Mouse (Mus musculus): Measurements from ENCODE around the gene Gnl3l. TPM values are rescaled to one million over a fixed set of nuclear protein-coding genes. Genes with fewer than 3 reads are reported as not detected.

The Gnl3l gene
- polyA plus RNA-seq, 1 experiment = 19.6 TPM

- Histone ChIP-seq H3ac (ENCODE audit: control insufficient read depth, insufficient read length, low read depth) (no peak overlapping the region), H3K36me3 (ENCODE audit: control insufficient read depth, insufficient read depth) (no peaks in the 10 kb centered on the region), H3K27me3 (ENCODE audit: control insufficient read depth, insufficient read depth, insufficient read length) (no peaks in the 10 kb centered on the region), H3K79me3 (ENCODE audit: low read depth) (no peaks in the 10 kb centered on the region), H3K4me3 (ENCODE audit: insufficient read depth, poor library complexity, severe bottlenecking) (no peak overlapping the region), H3K79me2 (ENCODE audit: control insufficient read depth, insufficient read depth) (no peaks in the 10 kb centered on the region)
- no peak for TF ChIP-seq CEBPB (IDR thresholded peaks at IDR 0.05; ENCODE audit: low read depth)
- TF ChIP-seq MYOG (IDR thresholded peaks at IDR 0.05; ENCODE audit: control insufficient read depth, extremely low read depth, insufficient read length) = no peak
- no peak for TF ChIP-seq CTCF (IDR thresholded peaks at IDR 0.05; ENCODE audit: control insufficient read depth, insufficient read depth, insufficient read length)
- no peak for TF ChIP-seq FOSL1 (IDR thresholded peaks at IDR 0.05; ENCODE audit: insufficient read depth, low read length, poor library complexity, severe bottlenecking)
- no peak for TF ChIP-seq USF1 (IDR thresholded peaks at IDR 0.05; ENCODE audit: low read depth)
- TF ChIP-seq MAX (IDR thresholded peaks at IDR 0.05) = no peak
- TF ChIP-seq MYOD1 (IDR thresholded peaks at IDR 0.05; ENCODE audit: control insufficient read depth, insufficient read length, low read depth) = no peak
These were observed 60.4 kb downstream of the Gnl3l start for GRCm38 (mm10) chrX:150956522-150957300.

GRCm38 (mm10) chrX:150956016-150956415, 61.1 kb downstream of the Gnl3l start:
- no peak for TF ChIP-seq FOSL1 (IDR thresholded peaks at IDR 0.05; ENCODE audit: insufficient read depth, low read length, poor library complexity, severe bottlenecking)
- no peak for TF ChIP-seq USF1 (IDR thresholded peaks at IDR 0.05; ENCODE audit: low read depth)
- no peak for TF ChIP-seq MAX (IDR thresholded peaks at IDR 0.05)
- no peak for TF ChIP-seq MYOG (IDR thresholded peaks at IDR 0.05; ENCODE audit: control insufficient read depth, extremely low read depth, insufficient read length)
- no peak for TF ChIP-seq MYOD1 (IDR thresholded peaks at IDR 0.05; ENCODE audit: control insufficient read depth, insufficient read length, low read depth)
- TF ChIP-seq CTCF (IDR thresholded peaks at IDR 0.05; ENCODE audit: control insufficient read depth, insufficient read depth, insufficient read length) = no peak
- TF ChIP-seq CEBPB (IDR thresholded peaks at IDR 0.05; ENCODE audit: low read depth) = no peak
- no peak overlapping the region for H3ac ChIP-seq (ENCODE audit: control insufficient read depth, insufficient read length, low read depth)
- no peak overlapping the region for H3K4me3 ChIP-seq (ENCODE audit: insufficient read depth, poor library complexity, severe bottlenecking)
- no peaks in the 10 kb centered on the region for H3K79me2 ChIP-seq (ENCODE audit: control insufficient read depth, insufficient read depth)
- no peaks in the 10 kb centered on the region for H3K79me3 ChIP-seq (ENCODE audit: low read depth)
- H3K27me3 ChIP-seq (ENCODE audit: control insufficient read depth, insufficient read depth, insufficient read length) = no peaks in the 10 kb centered on the region
- no peaks in the 10 kb centered on the region for H3K36me3 ChIP-seq (ENCODE audit: control insufficient read depth, insufficient read depth)

GRCm38 (mm10) chrX:150955441-150955840, 61.7 kb downstream of the Gnl3l start:
- H3K79me2 ChIP-seq (ENCODE audit: control insufficient read depth, insufficient read depth) = no peaks in the 10 kb centered on the region
- no peaks in the 10 kb centered on the region for H3K27me3 ChIP-seq (ENCODE audit: control insufficient read depth, insufficient read depth, insufficient read length)
- H3K4me3 ChIP-seq (ENCODE audit: insufficient read depth, poor library complexity, severe bottlenecking) = no peak overlapping the region
- H3K79me3 ChIP-seq (ENCODE audit: low read depth) = no peaks in the 10 kb centered on the region
- no peaks in the 10 kb centered on the region for H3K36me3 ChIP-seq (ENCODE audit: control insufficient read depth, insufficient read depth)
- no peak for TF ChIP-seq USF1 (IDR thresholded peaks at IDR 0.05; ENCODE audit: low read depth)
- no peak for TF ChIP-seq FOSL1 (IDR thresholded peaks at IDR 0.05; ENCODE audit: insufficient read depth, low read length, poor library complexity, severe bottlenecking)
- no peak for TF ChIP-seq MAX (IDR thresholded peaks at IDR 0.05)
- no peak for TF ChIP-seq CEBPB (IDR thresholded peaks at IDR 0.05; ENCODE audit: low read depth)
- H3ac ChIP-seq (ENCODE audit: control insufficient read depth, insufficient read length, low read depth) = no peak overlapping the region

- H3K79me2 ChIP-seq (ENCODE audit: control insufficient read depth, insufficient read depth) = no peaks in the 10 kb centered on the region
- TF ChIP-seq MYOD1 (IDR thresholded peaks at IDR 0.05; ENCODE audit: control insufficient read depth, insufficient read length, low read depth) (no peak), USF1 (IDR thresholded peaks at IDR 0.05; ENCODE audit: low read depth) (no peak), CTCF (IDR thresholded peaks at IDR 0.05; ENCODE audit: control insufficient read depth, insufficient read depth, insufficient read length) (no peak), MYOG (IDR thresholded peaks at IDR 0.05; ENCODE audit: control insufficient read depth, extremely low read depth, insufficient read length) (no peak), MAX (IDR thresholded peaks at IDR 0.05) (no peak), CEBPB (IDR thresholded peaks at IDR 0.05; ENCODE audit: low read depth) (no peak)
- H3K4me3 ChIP-seq (ENCODE audit: insufficient read depth, poor library complexity, severe bottlenecking) = no peak overlapping the region
- no peaks in the 10 kb centered on the region for H3K79me3 ChIP-seq (ENCODE audit: low read depth)
- no peaks in the 10 kb centered on the region for H3K27me3 ChIP-seq (ENCODE audit: control insufficient read depth, insufficient read depth, insufficient read length)
- H3ac ChIP-seq (ENCODE audit: control insufficient read depth, insufficient read length, low read depth) = no peak overlapping the region
- H3K36me3 ChIP-seq (ENCODE audit: control insufficient read depth, insufficient read depth) = no peaks in the 10 kb centered on the region
These were observed 62.4 kb downstream of the Gnl3l start for GRCm38 (mm10) chrX:150954721-150955120.

Other genes with a start within 250 kb of the Gnl3l start
- 41.1 TPM for gene Maged2, start 203.0 kb downstream of the Gnl3l start, polyA plus RNA-seq (2012; fragmentation: generic; extraction: Trizol)
- gene Fgd1, start 28.8 kb upstream of the Gnl3l start, polyA plus RNA-seq (2012; fragmentation: generic; extraction: Trizol) = 13.9 TPM
- gene Tsr2, start 79.2 kb upstream of the Gnl3l start, polyA plus RNA-seq (2012; fragmentation: generic; extraction: Trizol) = 26.5 TPM
- 0.13 TPM for gene Wnk3, start 180.8 kb upstream of the Gnl3l start, polyA plus RNA-seq (2012; fragmentation: generic; extraction: Trizol)

Measured in C2C12 (cell line).